Mouse (Mus musculus): ENCODE data around the gene Cdk2ap2. TPM values are rescaled to one million over a fixed set of nuclear protein-coding genes. Genes with fewer than 3 reads are reported as not detected.

The Cdk2ap2 gene
- total RNA-seq, 2 experiments from 2014 or later: 34.5 to 37.8 TPM

DNA sequence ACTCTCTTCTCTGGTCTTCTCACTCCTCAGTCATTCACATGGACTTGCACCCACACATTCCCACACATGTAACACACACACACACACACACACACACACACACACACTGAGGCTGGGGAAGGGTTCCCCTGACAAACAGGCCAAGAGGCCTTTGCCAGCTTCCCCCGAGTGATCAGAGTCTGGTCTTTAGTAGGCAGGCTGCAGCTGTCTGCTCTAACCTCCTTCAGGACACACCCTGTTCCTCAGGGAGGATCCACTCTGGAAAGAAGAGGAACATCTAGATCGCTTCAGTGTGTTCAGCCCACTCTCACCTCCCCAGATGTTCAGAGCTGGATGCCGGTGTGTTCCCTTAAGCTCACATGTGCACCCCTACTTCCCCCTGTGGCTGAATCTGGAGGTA, 2.6 kb upstream of the Cdk2ap2 start:
- no peak for DNase-seq

DNA sequence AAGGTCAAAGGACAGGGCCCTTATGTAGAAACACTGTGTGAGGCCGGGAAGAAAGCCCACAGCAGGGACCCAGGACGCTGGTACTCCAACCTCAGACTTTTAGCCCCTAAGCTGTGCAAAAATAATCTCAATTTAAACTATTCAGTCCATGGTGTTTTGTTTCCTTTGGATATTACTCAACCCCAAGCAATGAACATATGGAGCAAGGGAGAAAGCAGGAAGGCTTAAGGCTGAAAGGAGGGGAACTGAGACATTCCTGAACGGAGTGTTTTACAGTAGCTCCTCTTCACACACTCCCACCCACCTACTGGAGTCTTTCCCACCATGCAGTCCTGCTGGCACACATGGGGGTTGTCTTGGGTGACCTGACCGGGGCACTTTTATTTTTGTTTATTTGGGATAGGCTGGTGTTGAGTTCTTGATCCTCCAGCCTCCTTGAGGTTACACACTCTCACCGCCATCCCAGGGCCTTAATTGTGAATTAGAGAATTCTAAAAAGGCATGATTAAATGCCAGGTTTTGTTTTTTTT, 2.1 kb upstream of the Cdk2ap2 start:
- no peak for DNase-seq

DNA sequence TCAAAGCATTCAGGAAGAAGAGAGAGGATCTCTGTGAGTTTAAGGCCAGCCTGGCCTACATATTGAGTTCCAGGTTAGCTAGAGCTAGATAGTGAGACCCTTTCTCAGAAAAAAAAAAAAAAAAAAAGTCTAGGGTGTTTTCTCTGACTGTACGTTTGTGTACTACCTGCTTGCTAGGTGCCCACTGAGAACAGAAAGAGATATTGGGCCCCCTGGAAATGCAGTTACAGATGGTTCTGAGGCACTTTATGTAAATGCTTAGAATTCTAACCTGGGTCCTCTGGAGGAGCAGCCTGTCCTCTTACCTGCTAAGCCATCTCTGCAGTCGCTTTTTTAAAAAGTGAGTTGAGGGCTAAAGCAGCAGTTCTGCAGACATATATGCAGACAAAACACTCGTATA, 1.2 kb upstream of the Cdk2ap2 start:
- DNase-seq: no peak

DNA sequence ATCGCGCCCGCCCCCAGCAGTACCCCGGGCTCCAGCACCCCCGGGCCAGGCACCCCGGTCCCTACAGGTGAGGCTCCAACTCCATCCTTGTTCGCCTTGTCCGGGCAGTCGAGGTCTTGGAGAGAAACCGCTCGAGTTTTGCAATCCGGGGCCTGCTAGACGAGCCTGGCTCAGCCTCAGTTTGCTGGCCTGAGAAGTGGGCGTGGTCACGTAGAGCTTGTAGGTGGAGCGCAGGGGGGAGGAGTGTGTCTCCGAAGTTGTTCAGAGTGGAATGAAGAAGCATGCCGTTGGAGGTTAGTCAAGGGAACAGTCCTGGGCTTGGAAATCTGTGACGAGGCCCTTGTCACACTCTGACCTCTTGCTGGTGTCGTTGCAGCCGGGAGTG, 451 bp downstream of the Cdk2ap2 start:
- DNase-seq: no peak

DNA sequence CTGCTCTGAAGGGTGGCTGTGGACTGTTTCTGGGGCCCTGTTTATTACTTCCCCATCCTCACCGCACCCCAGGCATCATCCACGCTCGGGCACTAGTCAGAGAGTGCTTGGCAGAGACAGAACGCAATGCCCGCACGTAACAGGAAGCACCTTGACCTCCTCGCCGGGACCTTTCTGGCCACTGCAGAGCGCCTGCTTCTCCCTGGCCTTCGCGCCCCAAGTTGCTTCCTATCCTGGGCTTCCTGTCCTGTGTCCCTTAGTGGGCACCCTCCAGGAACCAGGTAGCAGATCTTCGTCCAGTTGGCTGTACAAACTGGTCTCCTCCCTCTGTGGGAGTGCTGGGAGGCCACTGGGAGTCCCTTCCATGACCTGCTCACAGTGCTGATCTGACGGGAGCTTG, 1.4 kb downstream of the Cdk2ap2 start:
- peak; percentile 12 to 29 for DNase-seq

DNA sequence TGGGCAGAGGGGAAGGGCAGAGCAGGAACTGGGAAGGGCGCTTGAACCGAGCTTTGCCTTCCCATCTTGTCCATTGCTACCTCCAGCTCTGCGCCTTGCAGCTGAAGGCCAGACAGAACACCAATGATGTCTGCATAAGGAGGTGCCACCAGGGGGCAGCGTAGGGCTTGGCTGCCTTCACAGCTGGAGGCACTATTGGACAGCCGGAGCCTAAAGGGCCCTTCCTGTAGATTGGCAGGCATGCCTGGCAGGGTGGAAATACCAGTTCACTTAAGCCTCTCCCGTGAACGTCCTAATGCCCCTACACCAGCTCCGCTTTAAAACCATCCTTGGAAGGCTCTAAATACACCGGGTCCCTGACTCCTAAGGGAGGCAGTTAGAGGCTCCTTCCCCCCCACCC, 2.1 kb downstream of the Cdk2ap2 start:
- DNase-seq: peak; percentile 94

DNA sequence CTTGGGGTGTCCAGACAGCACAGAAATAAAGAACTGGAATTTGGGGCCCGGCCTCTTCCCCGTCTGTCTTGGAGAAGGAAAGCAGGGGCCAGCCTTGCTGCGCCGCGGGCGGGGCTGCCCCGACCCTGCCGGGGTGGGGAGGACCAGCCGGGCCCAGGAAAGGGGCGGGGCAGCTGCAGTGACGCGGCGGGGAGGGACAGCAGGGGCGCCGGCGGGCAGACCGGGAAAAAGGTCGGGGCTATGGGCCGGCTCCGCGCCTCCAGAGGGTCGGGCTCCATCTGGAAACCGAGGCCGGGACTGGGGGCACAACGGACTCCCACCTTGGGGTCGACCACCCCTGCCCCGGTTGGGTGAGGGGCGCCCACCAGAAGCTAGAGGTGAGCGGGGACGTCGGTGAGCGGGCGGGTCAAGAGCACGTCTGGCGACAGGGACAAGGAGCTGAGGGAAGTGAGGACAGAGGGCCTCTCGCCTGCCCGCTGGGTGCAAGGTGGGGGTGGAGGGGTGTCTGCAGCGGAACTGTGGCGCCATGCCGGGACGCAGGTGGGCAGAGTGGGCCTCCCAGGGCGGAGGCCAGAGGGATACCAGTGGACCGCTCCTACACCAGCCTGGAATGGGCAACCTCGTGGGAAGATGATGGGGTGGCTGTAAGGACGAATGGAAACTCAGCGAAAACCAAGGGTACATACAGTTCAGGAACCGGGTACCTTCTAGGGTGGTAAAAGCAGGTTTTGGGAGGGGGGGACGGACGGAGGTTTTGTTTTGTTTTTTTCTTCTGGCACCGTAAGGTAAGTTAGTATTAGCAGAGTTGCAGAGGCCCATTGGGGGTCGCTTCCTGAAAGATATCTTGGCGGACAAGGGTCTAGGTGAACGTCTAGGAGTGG, 3.1 kb downstream of the Cdk2ap2 start, which contains the start of gene Pitpnm1:
Pitpnm1 (plus strand) TSS at position 162 of the 881 bp plus-strand sequence.
- DNase-seq: peak; percentile 88 to 90

DNA sequence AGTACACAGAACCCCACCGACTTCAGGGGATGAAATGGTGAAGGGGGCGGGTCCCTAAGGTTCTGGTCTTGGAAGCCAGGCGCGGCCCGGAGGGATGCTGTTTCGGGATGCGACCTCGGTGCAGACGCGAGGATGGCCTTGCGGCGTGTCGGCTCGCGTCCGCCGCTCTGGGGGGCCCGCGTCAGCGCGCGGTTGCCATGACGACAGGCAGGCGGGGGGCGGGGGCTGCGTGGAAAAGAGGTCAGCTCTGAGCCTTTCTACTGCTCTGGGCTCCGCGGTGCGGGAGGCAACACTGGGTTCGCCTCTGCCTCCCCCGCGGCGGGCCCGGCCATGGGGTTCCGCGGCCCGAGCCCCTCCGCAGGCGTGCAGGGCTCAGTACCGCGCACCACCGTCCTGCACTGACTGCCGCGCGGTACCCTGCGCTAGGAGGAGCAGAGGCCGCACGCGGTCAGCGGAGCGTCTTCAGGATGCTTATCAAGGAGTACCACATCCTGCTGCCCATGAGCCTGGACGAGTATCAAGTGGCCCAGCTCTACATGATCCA, 3.8 kb downstream of the Cdk2ap2 start:
- DNase-seq: peak; percentile 31 to 32

DNA sequence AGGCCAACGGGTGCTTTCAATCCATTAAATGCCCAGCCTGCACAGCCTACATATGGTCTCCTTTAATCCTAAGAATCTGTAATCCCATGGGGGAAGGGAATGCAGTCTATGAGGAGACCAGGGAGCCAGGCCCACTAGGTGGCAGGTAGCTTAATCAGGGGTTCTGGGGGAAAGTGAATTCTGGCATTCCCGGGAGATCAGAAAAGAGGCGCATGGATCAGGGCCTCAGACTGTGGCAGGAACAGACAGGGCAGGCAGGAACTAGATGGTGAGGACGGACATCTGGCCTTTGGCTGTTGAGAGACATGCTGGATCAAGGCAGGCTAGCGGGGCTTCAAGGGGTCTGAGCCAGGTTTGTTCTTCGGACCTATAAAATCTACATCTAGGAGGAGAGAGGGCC, 4.5 kb downstream of the Cdk2ap2 start:
- no peak for DNase-seq

DNA sequence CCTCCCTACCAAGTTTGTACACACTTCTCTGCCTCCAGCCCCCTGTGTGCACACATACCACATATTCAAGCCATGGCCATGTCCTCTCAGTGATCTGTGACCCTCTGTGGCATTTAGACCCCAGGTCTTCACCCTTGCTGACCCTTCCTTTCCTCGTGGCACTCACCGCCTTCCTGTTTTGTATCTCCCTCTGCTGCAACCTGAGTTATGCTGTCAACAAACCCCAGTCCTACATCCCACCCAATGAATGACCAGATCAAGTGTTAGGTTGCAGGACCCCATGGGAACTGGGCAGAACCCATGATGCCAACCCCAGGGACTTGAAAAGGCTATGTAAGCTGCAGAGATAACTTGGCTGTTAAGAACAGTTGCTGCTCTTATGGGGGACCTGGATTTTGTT, 5.1 kb downstream of the Cdk2ap2 start:
- DNase-seq: no peak

DNA sequence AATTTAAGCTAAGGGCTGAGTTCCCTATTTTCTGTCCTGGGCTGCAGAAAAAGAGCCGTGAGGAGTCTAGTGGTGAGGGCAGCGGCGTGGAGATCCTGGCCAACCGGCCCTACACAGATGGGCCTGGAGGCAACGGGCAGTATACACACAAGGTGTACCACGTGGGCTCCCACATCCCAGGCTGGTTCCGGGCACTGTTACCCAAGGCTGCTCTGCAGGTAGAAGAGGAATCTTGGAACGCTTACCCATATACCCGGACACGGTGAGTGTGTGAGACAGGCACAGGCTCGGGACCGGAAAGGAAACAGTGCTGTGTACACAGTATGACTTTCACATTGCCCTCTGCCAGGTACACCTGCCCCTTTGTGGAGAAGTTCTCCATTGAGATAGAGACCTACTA, 5.6 kb downstream of the Cdk2ap2 start:
- no peak for DNase-seq

DNA sequence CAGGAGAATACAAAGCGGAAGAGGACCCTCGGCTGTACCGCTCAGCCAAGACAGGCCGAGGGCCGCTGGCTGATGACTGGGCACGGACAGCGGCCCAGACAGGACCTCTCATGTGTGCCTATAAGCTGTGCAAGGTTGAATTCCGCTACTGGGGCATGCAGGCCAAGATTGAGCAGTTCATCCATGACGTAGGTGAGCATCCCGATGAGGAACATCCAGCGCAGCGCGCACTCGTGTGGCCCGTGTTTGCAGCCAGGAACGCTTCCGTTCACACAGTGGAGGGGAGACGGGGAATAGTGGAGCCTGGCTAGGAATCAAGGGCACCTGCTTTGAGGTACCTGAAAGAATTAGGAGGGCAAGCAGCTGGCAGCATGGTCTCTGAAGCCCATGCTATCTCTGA, 6.3 kb downstream of the Cdk2ap2 start:
- DNase-seq: no peak

DNA sequence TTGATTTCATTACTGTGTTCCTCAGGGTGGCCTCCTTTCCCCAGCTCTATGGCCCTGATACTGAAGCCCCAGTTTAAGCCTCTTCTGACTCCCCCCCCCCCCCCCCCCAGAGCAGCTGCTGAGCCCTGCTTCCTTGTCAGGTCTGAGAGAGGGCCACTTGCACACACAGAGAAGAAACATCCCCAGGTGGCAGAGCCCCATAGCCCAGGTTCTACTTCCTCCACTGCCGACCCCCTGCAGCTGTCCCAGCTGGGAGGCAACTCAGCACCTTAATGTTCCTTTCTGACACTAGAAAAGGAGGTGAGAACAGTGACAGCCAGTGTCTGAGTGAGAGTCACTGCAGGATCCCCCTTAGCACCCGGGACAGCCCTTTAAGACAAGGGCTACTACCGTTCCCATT, 6.8 kb downstream of the Cdk2ap2 start:
- DNase-seq: no peak

DNA sequence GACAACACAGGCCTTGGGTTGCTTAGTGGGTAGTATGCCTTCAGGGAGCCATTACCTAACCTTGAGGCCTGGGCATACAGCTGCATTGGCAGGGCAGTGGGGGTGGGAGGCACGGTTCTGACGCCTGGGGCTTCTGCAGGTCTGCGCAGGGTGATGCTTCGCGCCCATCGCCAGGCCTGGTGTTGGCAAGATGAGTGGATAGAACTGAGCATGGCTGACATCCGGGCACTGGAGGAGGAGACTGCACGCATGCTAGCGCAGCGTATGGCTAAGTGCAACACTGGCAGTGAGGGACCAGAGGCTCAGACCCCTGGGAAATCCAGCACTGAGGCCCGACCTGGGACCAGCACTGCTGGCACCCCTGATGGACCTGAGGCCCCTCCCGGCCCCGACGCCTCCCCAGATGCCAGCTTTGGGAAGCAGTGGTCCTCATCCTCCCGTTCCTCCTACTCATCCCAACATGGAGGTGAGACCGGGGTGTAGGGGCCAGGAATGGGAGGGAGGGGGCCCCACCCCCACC, 7.8 kb downstream of the Cdk2ap2 start:
- DNase-seq: no peak

DNA sequence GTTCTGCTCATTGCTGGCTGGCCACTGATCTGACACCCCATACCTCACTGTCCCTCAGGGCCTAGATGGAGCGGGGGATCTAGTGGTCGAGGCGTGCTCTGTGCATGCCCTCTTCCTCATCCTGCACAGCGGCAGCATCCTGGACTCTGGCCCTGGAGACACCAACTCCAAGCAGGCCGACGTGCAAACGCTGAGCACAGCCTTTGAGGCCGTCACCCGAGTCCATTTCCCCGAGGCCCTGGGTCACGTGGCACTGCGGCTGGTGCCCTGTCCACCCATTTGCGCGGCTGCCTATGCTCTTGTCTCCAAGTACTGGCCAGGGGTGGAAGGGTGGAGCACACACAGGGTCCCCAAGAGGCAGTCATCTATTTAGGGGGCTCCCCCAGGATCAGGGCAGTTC, 9.7 kb downstream of the Cdk2ap2 start:
- DNase-seq: no peak

DNA sequence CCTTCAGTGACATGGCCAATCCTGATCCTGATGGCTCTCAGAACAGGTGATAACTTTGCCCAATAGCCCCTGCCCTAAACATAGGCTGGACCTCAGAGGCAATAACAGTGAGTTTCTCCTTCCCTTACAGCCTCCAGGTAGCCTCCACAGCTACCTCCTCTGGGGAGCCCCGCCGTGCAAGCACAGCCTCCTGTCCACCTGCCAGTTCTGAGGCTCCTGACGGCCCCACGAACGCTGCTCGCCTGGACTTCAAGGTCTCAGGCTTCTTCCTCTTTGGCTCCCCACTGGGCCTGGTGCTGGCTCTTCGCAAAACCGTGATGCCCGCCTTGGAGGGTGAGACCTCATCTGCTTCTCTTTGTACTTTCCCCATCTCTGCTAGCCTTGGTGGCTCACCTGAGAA, 11.6 kb downstream of the Cdk2ap2 start:
- DNase-seq: no peak

DNA sequence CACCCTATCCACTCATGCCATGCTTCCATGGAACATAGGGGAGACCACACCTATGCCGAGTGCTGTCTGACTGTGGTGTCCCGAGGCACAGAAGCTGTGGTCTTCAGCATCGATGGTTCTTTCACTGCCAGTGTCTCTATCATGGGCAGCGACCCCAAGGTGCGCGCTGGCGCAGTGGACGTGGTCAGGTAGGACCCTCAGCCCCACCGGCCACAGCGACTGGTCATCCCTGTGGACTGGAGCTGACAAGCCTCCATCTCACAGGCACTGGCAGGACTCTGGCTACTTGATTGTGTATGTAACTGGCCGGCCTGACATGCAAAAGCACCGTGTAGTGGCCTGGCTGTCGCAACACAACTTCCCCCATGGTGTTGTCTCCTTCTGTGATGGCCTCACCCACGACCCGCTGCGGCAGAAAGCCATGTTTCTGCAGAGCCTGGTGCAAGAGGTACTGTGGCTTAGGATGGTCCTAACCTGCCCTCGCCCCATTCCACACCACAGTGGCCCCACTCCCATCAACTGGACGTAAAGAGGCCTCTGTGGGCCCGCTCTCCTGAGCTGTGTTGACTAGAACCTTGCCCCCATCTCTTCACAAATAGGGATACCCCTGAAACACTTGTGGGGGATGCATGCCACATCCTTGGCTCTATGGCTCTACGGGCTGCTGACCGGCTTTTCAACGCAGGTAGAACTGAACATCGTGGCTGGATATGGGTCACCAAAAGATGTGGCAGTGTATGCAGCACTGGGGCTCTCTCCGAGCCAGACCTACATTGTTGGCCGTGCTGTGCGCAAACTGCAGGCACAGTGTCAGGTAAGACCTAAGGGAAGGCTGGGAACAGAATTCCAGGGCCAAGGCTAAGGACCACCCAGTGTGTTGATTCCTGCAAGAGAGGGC, 15.3 kb downstream of the Cdk2ap2 start:
- no peak for DNase-seq

DNA sequence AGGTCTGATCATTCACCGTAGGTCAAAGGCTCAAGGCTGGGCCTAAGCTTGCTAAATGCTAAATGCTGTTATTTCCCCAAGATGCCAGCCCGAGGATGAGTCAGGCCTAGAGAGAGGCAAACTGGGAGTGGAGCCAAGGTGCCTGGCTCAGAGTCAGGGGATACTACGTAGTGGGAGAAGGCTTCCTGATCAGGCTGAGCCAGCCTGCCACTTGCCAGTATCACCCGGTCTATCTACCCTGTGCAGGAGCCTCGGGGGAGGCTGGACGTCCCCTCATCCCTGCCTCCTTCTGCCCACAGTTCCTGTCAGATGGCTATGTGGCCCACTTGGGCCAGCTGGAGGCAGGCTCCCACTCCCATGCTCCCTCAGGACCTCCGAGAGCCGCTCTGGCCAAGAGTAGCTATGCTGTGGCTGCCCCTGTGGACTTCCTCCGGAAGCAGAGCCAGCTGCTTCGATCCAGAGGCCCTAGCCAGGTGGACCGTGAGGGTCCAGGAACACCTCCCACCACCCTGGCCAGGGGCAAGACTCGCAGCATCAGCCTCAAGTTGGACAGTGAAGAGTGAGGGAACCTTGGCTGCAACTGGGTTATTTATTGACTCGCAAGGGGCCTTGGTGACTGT, 16.3 kb downstream of the Cdk2ap2 start:
- DNase-seq: peak; percentile 88

DNA sequence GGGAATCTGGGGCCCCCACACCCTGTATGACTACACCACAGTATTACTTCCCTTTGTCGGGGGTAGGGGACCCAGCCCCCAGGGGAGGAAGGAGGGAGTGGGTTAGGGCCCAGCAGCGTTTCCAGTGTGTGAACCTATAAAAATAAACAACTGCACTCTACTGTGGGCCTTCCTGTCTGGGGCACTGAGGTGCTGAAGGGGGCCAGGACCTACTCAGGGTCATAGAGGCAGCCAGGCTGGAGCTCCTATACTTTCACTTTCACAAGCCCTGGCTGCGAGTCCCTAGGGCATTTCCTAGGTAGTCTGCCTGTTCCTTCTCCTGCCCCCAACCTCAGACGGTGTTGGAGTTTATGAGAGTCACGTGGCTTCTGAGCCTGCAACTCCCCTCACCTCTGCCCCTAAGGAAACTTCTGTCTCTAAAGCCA, 16.8 kb downstream of the Cdk2ap2 start:
- peak; percentile 44 to 63 for DNase-seq

DNA sequence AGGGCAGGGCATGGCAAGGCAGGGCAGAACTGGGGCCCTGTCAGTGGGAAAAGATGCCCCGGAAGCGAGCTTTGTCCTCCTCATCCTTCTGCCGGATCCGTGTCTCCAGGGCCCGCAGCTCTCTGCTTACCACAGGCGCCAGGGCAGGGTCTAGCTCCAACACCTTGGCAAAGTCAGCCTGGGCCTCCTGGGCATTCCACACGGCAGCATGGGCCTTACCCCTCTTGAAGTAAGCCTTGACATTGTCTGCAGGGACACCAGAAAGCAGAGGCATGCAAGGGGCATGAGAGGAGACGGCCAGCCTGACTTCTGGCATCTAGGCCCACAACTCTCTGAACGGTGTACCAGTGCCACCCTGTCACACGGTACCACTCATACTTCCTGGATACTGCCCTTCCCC, 17.6 kb downstream of the Cdk2ap2 start:
- no peak for DNase-seq

DNA sequence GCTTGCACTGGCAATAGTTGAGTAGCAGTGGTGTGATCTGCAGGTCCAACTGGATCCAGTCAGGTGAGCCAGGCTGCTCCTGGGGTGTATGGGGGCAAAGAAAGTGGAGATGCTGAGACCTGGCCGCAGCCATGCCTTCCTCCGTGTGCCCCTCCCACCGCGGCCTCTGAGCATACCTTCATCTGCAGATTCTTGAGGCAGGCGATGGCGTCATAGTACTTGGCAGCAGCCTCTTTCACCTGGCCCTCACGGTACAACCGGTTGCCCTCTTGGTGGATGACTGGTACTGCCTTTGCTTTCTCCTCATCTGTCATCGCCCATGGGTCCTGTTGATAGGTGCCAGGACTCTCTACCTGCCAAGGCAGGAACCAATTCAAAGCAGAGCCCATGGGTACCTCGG, 18.2 kb downstream of the Cdk2ap2 start:
- no peak for DNase-seq

DNA sequence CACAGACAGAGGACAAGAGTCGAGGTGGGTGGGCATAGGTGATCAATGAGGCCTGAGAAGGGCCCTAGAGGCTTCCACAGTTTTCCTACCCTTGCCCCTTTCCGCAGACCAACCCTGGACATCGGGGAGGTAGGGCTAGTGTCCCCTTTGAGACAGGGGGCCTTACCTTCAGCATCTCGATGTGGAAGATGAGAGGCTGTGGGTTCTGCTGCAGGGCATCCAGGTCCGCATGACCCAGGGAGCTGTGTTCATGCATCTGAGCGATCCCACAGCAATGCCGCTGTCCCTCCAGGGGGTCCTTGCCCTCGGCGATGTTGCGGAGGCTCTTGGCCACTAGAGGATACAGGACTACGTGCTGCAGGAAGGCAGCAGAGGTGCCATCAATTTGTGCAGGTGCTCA, 18.8 kb downstream of the Cdk2ap2 start:
- DNase-seq: no peak

All from heart, adult 18-20 months (tissue).